Mouse (Mus musculus) CH12.LX (cell line): Measurements from ENCODE around the gene Bicd2. TPM values are rescaled to one million over a fixed set of nuclear protein-coding genes. Genes with fewer than 3 reads are reported as not detected.

Experiments
- DNase-seq: peaks from one replicate; pipeline ENCODE4 v3.0.0-alpha.2; 2013; ENCODE audit errors: extremely low read depth
- H3K27ac ChIP-seq: 2 replicates; pipeline ENCODE4 v1.5.1; 2012; ENCODE audit warnings: low read depth, mild to moderate bottlenecking, control low read depth, moderate library complexity; ENCODE audit not compliant: insufficient read depth
- H3K27me3 ChIP-seq: replicated peaks from 2 replicates; pipeline ENCODE3; 2012; ENCODE audit warnings: inconsistent platforms
- H3K36me3 ChIP-seq, 2 experiments: replicated peaks in 1 of 2; 2 replicates each; pipeline versions ENCODE3 to v1.6.1; 2012; ENCODE audit warnings: inconsistent platforms in 1 of 2, low read length in 1 of 2, mild to moderate bottlenecking in 1 of 2, mixed read lengths in 1 of 2, moderate library complexity in 1 of 2; ENCODE audit not compliant: control insufficient read depth in 1 of 2, insufficient read depth in 1 of 2
- H3K4me1 ChIP-seq, 2 experiments: 2 replicates each; pipeline ENCODE4 v1.6.1; 2012; ENCODE audit warnings: inconsistent platforms in 1 of 2, moderate library complexity in 1 of 2; ENCODE audit not compliant: insufficient read depth in 2 of 2, control insufficient read depth in 1 of 2
- H3K4me2 ChIP-seq: 2 replicates; pipeline ENCODE4 v1.6.1; 2012; ENCODE audit warnings: low read depth, mild to moderate bottlenecking, control low read depth; ENCODE audit not compliant: poor library complexity, insufficient read depth, severe bottlenecking
- H3K4me3 ChIP-seq, 3 experiments: fragments of 150-350 bp in 1 of 3; sonication (generic) in 1 of 3; replicated peaks in 1 of 3; 2 replicates each; pipeline versions ENCODE3 to v1.5.1; 2011 to 2012; ENCODE audit warnings: low read depth in 2 of 3, low read length in 2 of 3, mild to moderate bottlenecking in 2 of 3, moderate library complexity in 2 of 3, control low read depth in 1 of 3, improper control_type of control experiment in 1 of 3, inconsistent platforms in 1 of 3, mixed read lengths in 1 of 3; ENCODE audit not compliant: poor library complexity in 1 of 3
- H3K79me2 ChIP-seq: replicated peaks from 2 replicates; pipeline ENCODE4 v1.6.1; 2012; ENCODE audit warnings: mild to moderate bottlenecking, moderate library complexity; ENCODE audit not compliant: control insufficient read depth, poor library complexity, insufficient read depth, severe bottlenecking; ENCODE audit errors: extremely low read depth
- H3K9ac ChIP-seq: 2 replicates; pipeline ENCODE4 v1.6.1; 2012; ENCODE audit warnings: low read depth, mild to moderate bottlenecking, control low read depth, moderate library complexity; ENCODE audit not compliant: insufficient read depth
- H3K9me3 ChIP-seq: replicated peaks from 2 replicates; pipeline ENCODE3; 2012; ENCODE audit warnings: low read length, inconsistent platforms, mixed read lengths
- BHLHE40 ChIP-seq: IDR thresholded peaks from 2 replicates; pipeline ENCODE4 v1.6.1; 2011; ENCODE audit warnings: mild to moderate bottlenecking, low read depth, low read length, improper control_type of control experiment
- CHD1 ChIP-seq: IDR thresholded peaks from 2 replicates; pipeline ENCODE4 v1.6.1; 2012; ENCODE audit warnings: low read depth, low read length, improper control_type of control experiment, inconsistent platforms
- CTCF ChIP-seq, 2 experiments: IDR thresholded peaks in 1 of 2; conservative IDR thresholded peaks in 1 of 2; 2 replicates each; pipeline ENCODE4 v1.5.1; 2011 to 2012; ENCODE audit warnings: low read depth in 2 of 2, low read length in 2 of 2, improper control_type of control experiment in 1 of 2, inconsistent platforms in 1 of 2, mild to moderate bottlenecking in 1 of 2, moderate library complexity in 1 of 2
- E2F4 ChIP-seq: IDR thresholded peaks from 2 replicates; pipeline ENCODE4 v1.6.1; 2011; ENCODE audit warnings: low read depth, low read length, improper control_type of control experiment; ENCODE audit not compliant: insufficient replicate concordance
- GABPA ChIP-seq: IDR thresholded peaks from 2 replicates; pipeline ENCODE4 v1.6.1; 2012; ENCODE audit warnings: low read depth, low read length, improper control_type of control experiment, inconsistent platforms; ENCODE audit not compliant: insufficient replicate concordance
- JUN ChIP-seq: IDR thresholded peaks from 2 replicates; pipeline ENCODE4 v1.6.1; 2011; ENCODE audit warnings: low read depth, mild to moderate bottlenecking, low read length, improper control_type of control experiment, moderate library complexity; ENCODE audit not compliant: insufficient read depth
- KAT2A ChIP-seq: IDR thresholded peaks from 2 replicates; pipeline ENCODE4 v1.6.1; 2012; ENCODE audit warnings: low read length, improper control_type of control experiment, inconsistent platforms; ENCODE audit not compliant: insufficient replicate concordance
- MAX ChIP-seq: IDR thresholded peaks from 2 replicates; pipeline ENCODE4 v1.6.1; 2011; ENCODE audit warnings: low read length, improper control_type of control experiment
- MAZ ChIP-seq: IDR thresholded peaks from 2 replicates; pipeline ENCODE4 v1.6.1; 2012; ENCODE audit warnings: low read depth, mild to moderate bottlenecking, inconsistent platforms, low read length, improper control_type of control experiment, moderate library complexity
- MEF2A ChIP-seq: IDR thresholded peaks from 2 replicates; pipeline ENCODE4 v1.6.1; 2014; ENCODE audit warnings: low read depth, mild to moderate bottlenecking, inconsistent platforms, low read length, improper control_type of control experiment, borderline replicate concordance
- NRF1 ChIP-seq: IDR thresholded peaks from 2 replicates; pipeline ENCODE4 v1.6.1; 2014; ENCODE audit warnings: low read depth, mild to moderate bottlenecking, inconsistent platforms, low read length, improper control_type of control experiment, moderate library complexity
- PAX5 ChIP-seq: IDR thresholded peaks from 2 replicates; pipeline ENCODE4 v1.6.1; 2012; ENCODE audit warnings: low read length, inconsistent platforms, mixed read lengths
- RAD21 ChIP-seq: IDR thresholded peaks from 2 replicates; pipeline ENCODE4 v1.6.1; 2011; ENCODE audit warnings: low read depth, mild to moderate bottlenecking, low read length, improper control_type of control experiment, moderate library complexity
- TBP ChIP-seq: conservative IDR thresholded peaks from 2 replicates; pipeline ENCODE4 v1.6.1; 2011; ENCODE audit warnings: low read depth, low read length, improper control_type of control experiment
- TCF12 ChIP-seq: IDR thresholded peaks from 2 replicates; pipeline ENCODE4 v1.6.1; 2014; ENCODE audit warnings: low read depth, mild to moderate bottlenecking, inconsistent platforms, low read length, improper control_type of control experiment
- USF1 ChIP-seq: IDR thresholded peaks from 2 replicates; pipeline ENCODE4 v1.6.1; 2014; ENCODE audit warnings: low read depth, mild to moderate bottlenecking, inconsistent platforms, low read length, improper control_type of control experiment
- ZC3H11A ChIP-seq: IDR thresholded peaks from 2 replicates; pipeline ENCODE4 v1.6.1; 2012; ENCODE audit warnings: low read depth, mild to moderate bottlenecking, inconsistent platforms, low read length, improper control_type of control experiment
- ZMIZ1 ChIP-seq: IDR thresholded peaks from 2 replicates; pipeline ENCODE4 v1.6.1; 2012; ENCODE audit warnings: low read depth, mild to moderate bottlenecking, inconsistent platforms, low read length, improper control_type of control experiment
- ZNF384 ChIP-seq: IDR thresholded peaks from 2 replicates; pipeline ENCODE4 v1.6.1; 2012; ENCODE audit warnings: low read depth, low read length, improper control_type of control experiment, inconsistent platforms
- dilution Hi-C: fragments of 300-500 bp; cut with MboI; formaldehyde crosslinking; loops from 2 replicates; pipeline ENCODE4 v1.14.3; 2020; ENCODE audit warnings: low sequenced_read_pairs; ENCODE audit not compliant: extremely low pct_unique_long_range_greater_than_20kb, extremely low pct_ligation_motif_present
- in situ Hi-C: fragments of 300-500 bp; cut with MboI; formaldehyde crosslinking; loops from 3 replicates; pipeline ENCODE4 v1.14.3; 2019; ENCODE audit warnings: low sequenced_read_pairs, low pct_ligation_motif_present, low pct_unique_long_range_greater_than_20kb, mixed read lengths
- polyA plus RNA-seq: library from polyadenylated mRNA; unstranded; fragments of >175 nt; gene quantifications from 2 replicates; pipeline ENCODE4 v1.2.1, GENCODE M21; 2012; ENCODE audit warnings: low read depth; ENCODE audit not compliant: insufficient read length
- total RNA-seq, 2 experiments: library from RNA; depleted of rRNA; stranded (reverse); fragments of 300-350 nt in 1 of 2; fragments of >200 nt in 1 of 2; gene quantifications; 2 replicates each; pipeline ENCODE4 v1.2.3; 2012 to 2014

Bicd2 gene
- total and polyA plus RNA-seq, 3 experiments, result 16.9 to 26.5 (median 21.0) TPM

- dilution Hi-C loops (no loop called here), in situ Hi-C loops (no loop called here)
- no peaks in the 10 kb centered on the region for H3K27me3 ChIP-seq
- H3K79me2 ChIP-seq, result no peaks in the 10 kb centered on the region
- H3K4me1 ChIP-seq, result peaks cover 0 to 7% of the 10 kb centered on the region in 2 experiments; a peak in 2 of 4 replicates
- H3K4me2 ChIP-seq, result no peak overlapping the region
- 0 out of 2 replicates have a peak, but pooled peaks have one; percentile 8 for TF ChIP-seq BHLHE40
- no peak for TF ChIP-seq KAT2A
- no peak overlapping the region for H3K27ac ChIP-seq
- no peaks in the 10 kb centered on the region for H3K36me3 ChIP-seq
- no peaks in the 10 kb centered on the region for H3K9me3 ChIP-seq
- H3K4me3 ChIP-seq, result no peak overlapping the region
- DNase-seq, result no peak
- no peak overlapping the region for H3K9ac ChIP-seq
Measured at GRCm38 (mm10) chr13:49402628-49403027, 61.2 kb downstream of the Bicd2 start.

- Histone ChIP-seq H3K4me2 (no peak overlapping the region), H3K9ac (no peak overlapping the region), H3K79me2 (no peaks in the 10 kb centered on the region)
- in situ Hi-C loops, result no loop called here
- no peak for DNase-seq
- TF ChIP-seq PAX5 (no peak), JUN (no peak), ZC3H11A (no peak), CHD1 (no peak), CTCF (conservative IDR thresholded peaks at IDR 0.05 in 1 of 2, IDR thresholded peaks at IDR 0.05 in 1 of 2; ENCODE audit: low read depth in 2 of 2, low read length in 2 of 2) (no peak), ZMIZ1 (no peak), NRF1 (no peak), ZNF384 (no peak), MAX (no peak), GABPA (no peak), USF1 (no peak), E2F4 (no peak), TBP (no peak), MAZ (no peak), TCF12 (no peak), RAD21 (no peak), MEF2A (no peak)
- TF ChIP-seq, all 38 proteins: peak for 0
- peaks cover 4% of the 10 kb centered on the region for H3K9me3 ChIP-seq
- no peak overlapping the region for H3K27ac ChIP-seq
- H3K4me3 ChIP-seq, result no peak overlapping the region
- peaks cover 0 to 1% of the 10 kb centered on the region in 2 experiments; a peak in 2 of 4 replicates for H3K4me1 ChIP-seq
- peaks cover 6% of the 10 kb centered on the region for H3K27me3 ChIP-seq
- dilution Hi-C loops, result no loop called here
- no peaks in the 10 kb centered on the region for H3K36me3 ChIP-seq
Measured at GRCm38 (mm10) chr13:49407795-49408194, 66.4 kb downstream of the Bicd2 start.
